Mouse (Mus musculus) thymus, postnatal 25 days (tissue): ENCODE measurements around the gene Cc2d2a.

Experiments used
- DNase-seq: peaks from one replicate; pipeline ENCODE4 v3.0.0; 2022

The Cc2d2a gene

DNA sequence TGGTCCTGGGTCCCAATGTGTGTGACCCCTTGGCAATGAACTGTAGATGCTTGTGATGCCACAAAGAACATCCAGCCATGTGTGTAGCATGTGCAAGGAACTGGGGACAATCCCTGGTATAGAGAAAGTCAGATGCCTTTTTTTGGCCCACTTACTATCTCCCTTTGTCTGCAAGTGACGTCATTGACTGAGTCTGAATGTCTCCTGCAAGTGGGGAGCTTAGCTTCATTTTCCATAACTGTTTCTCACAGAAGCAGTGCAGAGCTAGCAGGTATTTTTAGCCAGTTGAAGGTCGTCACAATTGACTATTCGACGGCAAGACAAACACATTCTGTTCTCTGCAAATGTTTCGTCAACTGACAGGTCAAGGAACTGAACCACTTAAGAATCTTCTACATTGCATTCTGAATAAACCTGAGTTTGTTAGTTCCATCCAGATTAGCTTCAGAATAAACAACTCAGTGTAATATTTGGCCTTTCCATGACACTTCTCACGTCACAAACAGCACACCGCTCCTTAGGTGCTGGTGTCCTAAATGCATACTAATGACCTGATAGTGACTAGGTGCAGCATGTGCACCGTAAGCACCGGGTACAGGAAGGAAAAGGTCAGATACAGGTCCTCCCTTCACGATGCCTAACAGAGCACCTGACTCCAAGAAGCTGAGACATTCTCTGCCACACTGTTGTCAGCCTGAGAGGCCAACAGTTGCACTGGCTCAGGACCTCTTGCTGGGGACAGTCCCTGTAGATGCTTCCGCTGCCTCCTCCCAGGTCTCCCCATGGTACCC, 66.4 kb downstream of the Cc2d2a start:
- DNase-seq: no peak

- DNase-seq: no peak
Measured at GRCm38 (mm10) chr5:43732381-43732780, 70.2 kb downstream of the Cc2d2a start.

DNA sequence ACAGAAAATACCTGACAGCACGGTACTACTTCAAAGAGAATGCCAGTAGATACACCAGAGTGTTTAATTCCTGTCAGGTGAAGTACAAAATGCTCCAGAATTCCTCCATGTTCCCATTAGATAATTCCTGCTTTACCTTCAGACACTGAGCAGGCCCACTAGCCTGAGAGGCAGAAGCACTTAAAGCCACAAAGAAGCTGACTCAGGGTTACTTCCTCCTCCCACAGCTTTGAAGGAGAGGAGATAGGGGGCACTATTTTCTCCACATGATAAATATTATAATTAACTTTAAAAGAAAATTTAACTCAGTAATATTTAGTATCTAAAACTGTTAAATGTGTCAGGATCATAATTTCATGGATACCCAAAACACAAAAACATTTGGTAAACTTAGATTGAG, 82.0 kb downstream of the Cc2d2a start:
- no peak for DNase-seq

GRCm38 (mm10) chr5:43745156-43745555, 83.0 kb downstream of the Cc2d2a start:
- DNase-seq: no peak

DNA sequence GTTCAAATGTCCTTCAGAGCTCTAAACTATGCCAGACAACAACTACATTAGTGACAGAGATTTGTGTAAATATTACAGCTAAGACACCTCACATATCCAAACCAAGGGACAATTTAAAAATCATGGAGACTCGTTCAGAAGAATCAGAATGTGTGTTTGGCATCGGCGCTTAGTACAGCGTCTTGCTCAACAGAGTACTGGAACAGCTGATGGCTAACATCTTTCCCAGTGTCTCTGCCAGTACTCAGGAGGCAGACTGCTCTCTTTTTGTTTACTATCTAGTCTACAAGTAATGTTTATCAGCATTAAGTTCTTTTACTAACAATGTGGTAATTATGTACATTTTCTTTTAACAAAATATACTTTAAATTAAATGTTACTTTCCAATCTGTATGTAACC, 85.9 kb downstream of the Cc2d2a start:
- no peak for DNase-seq

DNA sequence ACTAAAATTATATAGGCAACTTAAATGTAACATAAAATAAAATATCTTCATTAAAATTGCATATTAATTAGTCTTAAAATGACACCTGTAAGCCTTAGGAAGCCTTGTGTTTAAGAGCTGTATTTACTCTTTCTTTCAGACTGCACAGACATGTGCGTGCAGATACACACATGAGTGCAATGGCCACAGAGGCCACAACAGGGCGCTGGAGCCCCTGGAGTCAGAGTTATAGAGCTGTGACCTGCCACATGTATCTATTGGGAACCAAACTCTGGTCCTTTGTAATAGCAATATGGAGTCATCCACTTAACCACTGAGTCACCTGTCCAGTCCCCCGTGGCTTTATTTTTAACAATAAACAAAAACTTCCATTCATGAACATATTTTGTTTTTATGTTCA, 86.9 kb downstream of the Cc2d2a start:
- DNase-seq: no peak

DNA sequence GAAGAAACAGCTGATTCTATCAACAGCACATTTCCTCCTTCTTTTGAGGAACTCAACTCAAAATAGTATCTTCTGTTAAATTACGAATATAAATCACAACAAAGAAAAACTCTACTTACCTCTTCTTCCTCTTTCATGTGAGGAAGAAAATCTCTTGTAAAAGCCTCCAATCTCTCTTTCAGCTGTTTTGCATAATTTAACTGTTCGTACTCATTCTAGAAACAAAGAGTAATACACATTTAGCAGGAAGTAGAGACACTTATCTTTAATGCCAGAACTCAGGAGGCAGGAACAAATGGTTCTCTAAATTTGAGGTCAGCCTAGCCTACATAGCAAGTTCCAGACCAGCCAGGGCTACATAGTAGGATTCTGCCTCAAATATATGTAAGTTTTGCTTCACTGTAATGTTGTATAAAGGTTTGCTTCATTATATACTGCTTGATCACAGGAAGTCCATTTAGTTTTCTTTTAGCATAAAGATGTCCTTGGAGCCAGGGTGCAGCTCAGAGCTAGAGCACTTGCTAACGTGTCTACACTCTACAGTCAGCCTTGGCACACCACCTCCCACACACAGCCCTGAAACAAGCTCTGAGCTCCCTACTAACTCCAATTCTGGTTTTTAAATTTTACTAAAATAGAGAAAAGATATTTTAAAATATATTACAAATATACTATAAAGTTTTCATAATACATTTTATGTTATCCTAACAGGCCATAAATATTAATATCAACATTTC, 108.6 kb downstream of the Cc2d2a start:
- no peak for DNase-seq

DNA sequence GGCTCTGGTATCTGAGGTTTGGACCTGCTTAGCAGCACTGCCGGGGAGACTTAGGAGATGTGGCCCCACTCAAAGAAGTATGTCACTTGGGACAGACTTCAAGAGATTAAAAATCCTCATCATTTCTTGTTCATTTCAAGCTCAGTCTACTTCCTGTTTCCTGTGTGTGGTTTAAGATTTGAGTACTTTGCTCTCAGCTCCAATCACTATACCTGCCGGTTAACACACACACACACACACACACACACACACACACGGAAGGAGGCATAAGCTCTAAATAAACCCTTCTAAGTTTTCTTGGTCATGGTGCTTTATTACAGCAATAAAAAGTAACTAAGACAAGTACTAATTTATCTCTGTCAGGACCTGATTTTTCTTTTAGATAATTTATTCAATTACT, 109.4 kb downstream of the Cc2d2a start:
- DNase-seq: peak; percentile 23

DNA sequence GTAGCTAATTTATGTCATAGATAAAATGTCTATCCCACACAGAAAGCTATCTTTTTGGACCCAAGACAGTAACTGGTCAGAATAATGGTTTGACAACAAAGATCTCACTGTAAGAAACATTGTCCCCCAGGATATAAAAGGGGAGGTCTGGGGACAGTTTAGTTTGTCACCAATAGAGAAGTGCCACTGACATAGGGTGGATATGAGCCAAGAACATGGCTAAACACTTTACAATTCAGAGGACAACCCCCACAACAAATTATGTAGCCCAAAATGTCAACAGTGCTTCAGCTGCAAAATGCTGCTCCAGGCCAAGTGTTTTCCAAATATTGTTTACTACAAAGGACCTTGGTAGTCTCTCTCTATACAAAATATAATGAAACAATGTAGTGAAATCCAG, 114.3 kb downstream of the Cc2d2a start:
- no peak for DNase-seq

DNA sequence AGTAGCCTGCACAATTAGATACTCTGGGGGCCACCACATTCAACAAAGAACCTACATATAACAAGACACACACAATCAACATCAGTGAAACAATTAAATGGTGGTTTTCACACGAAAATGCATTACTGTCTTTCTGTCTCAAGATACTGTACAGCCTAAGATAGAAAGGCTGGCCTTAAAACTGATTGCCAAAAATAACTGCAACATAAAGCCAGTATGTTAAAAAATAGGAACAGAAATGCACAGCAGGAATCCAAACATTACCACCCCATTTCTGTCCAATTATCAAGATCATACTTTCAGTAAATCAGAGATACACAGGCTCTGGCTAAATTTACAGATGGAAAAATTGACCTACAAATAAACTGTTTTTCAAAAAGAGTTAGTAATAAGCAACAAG, 114.8 kb downstream of the Cc2d2a start:
- no peak for DNase-seq

GRCm38 (mm10) chr5:43778583-43778982, 116.4 kb downstream of the Cc2d2a start:
- no peak for DNase-seq

- peak; percentile 43 for DNase-seq
Measured at GRCm38 (mm10) chr5:43781423-43781976, 119.4 kb downstream of the Cc2d2a start.

DNA sequence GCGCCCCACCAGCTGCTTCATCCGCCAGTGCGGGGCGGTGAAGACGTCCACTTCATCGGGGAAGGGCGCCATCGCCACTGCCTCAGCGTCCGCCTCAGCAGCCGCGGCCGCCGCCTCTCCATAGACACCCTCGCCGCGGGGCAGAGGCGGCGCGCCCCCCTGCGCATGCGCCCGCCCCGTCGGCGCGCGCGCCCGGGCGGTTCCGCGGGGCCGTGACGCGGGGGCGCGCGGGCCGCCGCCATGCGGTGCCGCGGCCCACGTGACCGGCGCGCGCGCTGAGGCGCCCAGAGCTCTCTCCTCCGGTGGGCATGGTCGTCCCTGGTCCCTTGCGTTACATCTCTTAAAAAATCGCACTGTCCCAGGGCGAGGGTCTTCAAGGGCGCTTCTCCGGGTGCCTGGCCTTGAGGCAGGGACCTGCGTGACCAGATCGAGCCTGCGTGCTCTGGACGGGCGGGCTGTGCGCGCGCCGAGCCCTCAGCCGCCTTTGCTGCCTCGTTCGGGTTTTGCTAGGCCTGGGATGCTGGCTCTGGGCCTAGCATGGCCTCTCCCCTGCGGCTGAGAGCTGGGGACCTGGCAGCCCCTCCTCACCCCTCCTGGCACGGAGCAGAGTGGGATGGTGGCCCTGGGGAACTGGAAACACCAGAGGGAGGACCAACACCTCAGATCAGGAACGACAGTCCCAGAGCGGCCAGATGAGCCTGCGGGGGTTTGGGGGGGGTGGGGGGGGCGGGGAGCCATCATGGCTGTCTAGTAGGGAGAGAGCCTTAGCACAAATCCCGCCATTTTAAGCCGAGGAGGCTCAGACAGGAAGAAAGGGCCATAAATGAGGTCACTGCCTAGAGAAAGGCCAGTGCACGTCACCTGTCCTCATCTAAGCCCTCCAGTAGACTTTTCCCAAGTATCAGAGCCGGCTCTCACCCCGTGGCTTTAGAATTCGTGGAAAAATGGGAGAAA, 120.1 kb downstream of the Cc2d2a start:
- peak; percentile 82 for DNase-seq

DNA sequence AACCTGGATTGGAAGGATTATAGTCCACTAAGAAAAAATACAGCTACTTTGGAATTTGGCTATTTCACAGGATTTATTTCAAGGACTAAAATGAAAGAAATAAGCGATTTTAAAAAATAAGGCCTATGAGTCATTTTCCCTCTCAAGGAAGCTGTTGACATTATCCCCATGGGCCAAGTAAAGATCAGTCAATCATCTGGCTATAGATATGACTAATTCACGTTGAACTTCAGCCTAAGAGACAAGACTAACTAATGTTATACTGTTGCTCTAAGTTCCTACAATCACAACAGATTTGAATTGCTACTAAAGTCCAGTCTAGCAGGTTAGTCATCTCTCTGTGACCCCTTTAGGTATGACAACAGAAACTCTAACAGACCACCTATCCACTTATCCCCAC, 121.8 kb downstream of the Cc2d2a start:
- DNase-seq: no peak

GRCm38 (mm10) chr5:43786607-43787006, 124.5 kb downstream of the Cc2d2a start:
- DNase-seq: no peak

GRCm38 (mm10) chr5:43787976-43788752, 126.0 kb downstream of the Cc2d2a start:
- DNase-seq: no peak
